Mouse (Mus musculus) small intestine, adult 2 months (tissue): ENCODE measurements around the gene Zdhhc21. TPM values are rescaled to one million over a fixed set of nuclear protein-coding genes. Genes with fewer than 3 reads are reported as not detected.

ENCODE experiments used
- H3K27ac ChIP-seq: fragments of 200-500 bp; 2 replicates; pipeline ENCODE4 v1.5.1; 2012; ENCODE audit warnings: low read depth, low read length, control low read depth, inconsistent platforms; ENCODE audit not compliant: insufficient read depth
- H3K27me3 ChIP-seq: fragments of 200-500 bp; 2 replicates; pipeline ENCODE4 v1.6.1; 2012; ENCODE audit warnings: mild to moderate bottlenecking, moderate library complexity, low read length, inconsistent platforms; ENCODE audit not compliant: control insufficient read depth, insufficient read depth
- H3K36me3 ChIP-seq: fragments of 200-500 bp; 2 replicates; pipeline ENCODE4 v1.6.1; 2012; ENCODE audit warnings: mild to moderate bottlenecking, low read length, control low read depth, inconsistent platforms; ENCODE audit not compliant: control insufficient read depth, insufficient read depth
- H3K4me1 ChIP-seq: fragments of 200-500 bp; 2 replicates; pipeline ENCODE4 v1.6.1; 2012; ENCODE audit warnings: low read length, inconsistent platforms, mixed read lengths; ENCODE audit not compliant: control insufficient read depth, insufficient read depth, insufficient read length
- H3K4me3 ChIP-seq: fragments of 200-500 bp; 2 replicates; pipeline ENCODE4 v1.5.1; 2012; ENCODE audit warnings: low read depth, mild to moderate bottlenecking, control low read depth, inconsistent platforms, low read length, moderate library complexity
- CTCF ChIP-seq: fragments of 200-500 bp; IDR thresholded peaks from 2 replicates; pipeline ENCODE4 v1.5.1; 2012; ENCODE audit warnings: low read depth, mild to moderate bottlenecking, control low read depth, inconsistent platforms, low read length, moderate library complexity, mixed read lengths; ENCODE audit not compliant: insufficient replicate concordance, insufficient read length; ENCODE audit errors: extremely low read depth
- POLR2A ChIP-seq: fragments of 200-500 bp; IDR thresholded peaks from 2 replicates; pipeline ENCODE4 v1.6.1; 2012; ENCODE audit warnings: low read depth, mild to moderate bottlenecking, control low read depth, inconsistent platforms, low read length, moderate library complexity
- WGBS: fragments of 180-500 bp; shearing (Covaris S2); methylation state at CpG from one replicate; pipeline ENCODE4 v1.1.7; 2018; 5-methylcytosine and 5-hydroxymethylcytosine counted together
- polyA plus RNA-seq: library from polyadenylated mRNA; depleted of rRNA; stranded (reverse); fragments of >200 nt; gene quantifications from 2 replicates; pipeline ENCODE4 v1.2.3, GENCODE M21; 2012

Gene Zdhhc21
- polyA plus RNA-seq, 1 experiment = 1.1 TPM

DNA sequence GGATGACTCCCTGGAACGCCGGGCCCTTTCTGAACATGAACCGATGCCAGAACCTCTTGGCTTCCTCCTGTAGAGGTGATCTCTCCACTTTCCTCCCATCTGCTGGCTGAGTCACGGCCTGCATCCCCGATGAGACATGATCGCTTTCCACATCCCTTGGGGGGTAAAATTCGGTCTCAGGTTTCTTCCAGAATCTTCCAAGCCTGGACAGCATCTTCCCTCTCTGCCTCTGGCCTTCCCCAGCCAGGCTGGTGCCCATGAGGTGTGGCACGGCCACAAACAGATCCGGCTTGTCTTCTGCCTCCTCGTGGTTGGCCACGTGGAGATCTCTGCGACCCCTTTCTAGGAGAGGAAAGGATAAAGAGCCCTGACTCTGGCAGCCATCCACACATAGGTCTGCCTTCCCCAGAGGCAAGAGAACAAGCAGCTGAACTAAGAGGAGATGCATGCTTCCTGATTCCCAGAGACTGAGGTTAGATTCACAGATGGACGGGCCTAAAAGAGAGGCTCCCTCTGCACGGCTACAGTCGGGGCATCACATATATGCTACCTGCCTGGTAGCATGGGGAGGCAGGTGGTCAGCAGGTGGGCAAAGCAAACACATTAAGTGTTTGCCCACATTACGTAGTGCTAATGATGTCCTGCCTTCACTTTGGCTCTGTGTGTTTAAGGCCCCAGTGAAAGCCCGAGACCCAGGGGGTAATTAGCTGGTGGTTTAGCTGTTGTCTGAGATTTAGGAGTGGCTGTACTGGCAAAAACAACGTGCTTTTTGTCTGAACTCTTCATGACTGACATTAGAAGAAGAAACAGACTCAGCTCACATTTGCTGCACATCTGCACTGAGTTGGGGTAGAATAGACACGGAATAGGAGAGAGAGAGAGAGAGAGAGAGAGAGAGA, 25.1 kb upstream of the Zdhhc21 start, which contains the start of gene Cer1:
TSS of gene Cer1 (minus strand) at position 513 of the 899 bp plus-strand sequence.
- no peak for TF ChIP-seq CTCF
- no peak for TF ChIP-seq POLR2A
- no peak within 1 kb of the TSS for H3K27ac ChIP-seq
- no peaks in the 10 kb centered on the region for H3K27me3 ChIP-seq
- H3K4me3 ChIP-seq = no peak within 1 kb of the TSS
- H3K36me3 ChIP-seq = no peaks in the 10 kb centered on the region
- WGBS = 61% methylated on average over 19 of the region's 19 CpGs
- H3K4me1 ChIP-seq = no peaks in the 10 kb centered on the region

- H3K4me1 ChIP-seq = no peaks in the 10 kb centered on the region
- TF ChIP-seq POLR2A (no peak), CTCF (peak; percentile 28; the same call in 1 of the 2 replicates)
- no peaks in the 10 kb centered on the region for H3K36me3 ChIP-seq
- H3K27ac ChIP-seq = no peak overlapping the region
- H3K27me3 ChIP-seq = no peaks in the 10 kb centered on the region
- WGBS = 81% methylated on average over 9 of the region's 9 CpGs
- no peak overlapping the region for H3K4me3 ChIP-seq
Observed at GRCm38 (mm10) chr4:82882500-82882899, 22.7 kb upstream of the Zdhhc21 start.

DNA sequence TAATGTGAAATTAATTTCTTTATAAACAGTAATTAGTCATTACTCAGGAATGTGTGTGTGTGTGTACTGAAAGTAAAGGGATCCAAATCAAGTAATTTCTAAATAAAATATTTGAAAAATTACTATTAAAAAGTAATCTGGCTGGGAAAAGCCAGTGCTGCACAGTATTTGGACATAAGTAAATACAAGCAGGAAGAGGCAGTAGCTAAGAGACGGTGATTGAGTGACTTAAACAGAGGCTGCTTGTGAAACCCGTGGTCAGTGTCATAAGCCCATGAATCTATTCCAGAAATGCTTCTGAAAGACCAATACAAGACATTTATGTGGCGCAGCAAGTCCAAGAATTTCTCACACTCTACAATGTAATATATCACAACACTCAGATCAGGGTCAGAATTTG, 21.6 kb upstream of the Zdhhc21 start:
- H3K27ac ChIP-seq = no peak overlapping the region
- H3K36me3 ChIP-seq = no peaks in the 10 kb centered on the region
- no peak overlapping the region for H3K4me3 ChIP-seq
- 75% methylated on average over 3 of the region's 3 CpGs for WGBS
- no peaks in the 10 kb centered on the region for H3K4me1 ChIP-seq
- TF ChIP-seq CTCF (no peak), POLR2A (no peak)
- H3K27me3 ChIP-seq = no peaks in the 10 kb centered on the region

DNA sequence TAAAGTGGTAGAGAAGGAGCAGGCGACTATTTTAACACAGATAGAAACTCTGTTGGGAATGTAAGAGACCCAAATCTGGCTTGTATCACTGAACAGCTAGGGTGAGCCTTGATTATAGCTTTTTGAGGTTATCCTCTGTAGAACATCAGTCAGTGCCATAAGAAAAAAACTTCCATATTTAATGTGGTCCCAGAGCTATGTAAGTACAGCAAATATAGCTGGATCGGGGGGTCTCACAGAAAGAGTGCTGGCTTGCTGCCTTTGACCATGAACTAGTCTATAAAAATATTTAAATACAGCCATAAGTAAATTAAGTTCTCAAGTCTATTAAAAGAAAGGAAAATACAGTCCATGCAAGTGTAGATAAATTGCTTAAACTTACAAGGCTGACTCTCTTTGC, 20.5 kb upstream of the Zdhhc21 start:
- Histone ChIP-seq H3K27ac (no peak overlapping the region), H3K4me1 (no peaks in the 10 kb centered on the region), H3K36me3 (no peaks in the 10 kb centered on the region), H3K4me3 (no peak overlapping the region), H3K27me3 (no peaks in the 10 kb centered on the region)
- 87% methylated on average over 2 of the region's 2 CpGs for WGBS
- TF ChIP-seq CTCF (no peak), POLR2A (no peak)

DNA sequence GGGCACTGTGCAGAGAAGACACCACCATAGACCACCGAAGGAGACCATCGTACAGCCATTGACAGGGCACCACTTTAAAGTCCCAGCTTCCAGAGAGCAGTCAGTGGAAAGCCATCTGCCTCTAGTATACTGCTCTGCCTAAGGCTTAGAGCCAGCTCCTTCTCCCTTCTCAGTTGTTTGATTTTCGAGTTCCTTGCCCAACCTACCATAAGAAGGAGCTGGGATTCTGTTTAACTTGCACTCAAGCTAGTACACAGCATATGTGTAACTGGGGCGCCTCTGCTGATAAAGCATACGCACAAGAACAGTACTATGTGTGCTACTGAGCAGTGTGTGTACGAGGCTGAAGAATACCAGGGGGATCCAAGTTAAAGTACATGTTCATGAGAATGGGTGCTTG, 19.4 kb upstream of the Zdhhc21 start:
- no peaks in the 10 kb centered on the region for H3K36me3 ChIP-seq
- WGBS = 62% methylated on average over 6 of the region's 6 CpGs

GRCm38 (mm10) chr4:82876656-82877055, 16.9 kb upstream of the Zdhhc21 start:
- H3K36me3 ChIP-seq = no peaks in the 10 kb centered on the region
- TF ChIP-seq CTCF = no peak
- no peak for TF ChIP-seq POLR2A
- no peak overlapping the region for H3K27ac ChIP-seq
- 96% methylated on average over 2 of the region's 2 CpGs for WGBS
- H3K4me1 ChIP-seq = no peaks in the 10 kb centered on the region
- H3K27me3 ChIP-seq = no peaks in the 10 kb centered on the region
- H3K4me3 ChIP-seq = no peak overlapping the region

More for the DNA sequence above, 19.4 kb upstream of the Zdhhc21 start:
- Histone ChIP-seq H3K4me3 (no peak overlapping the region), H3K4me1 (no peaks in the 10 kb centered on the region), H3K27me3 (no peaks in the 10 kb centered on the region), H3K27ac (no peak overlapping the region)
- TF ChIP-seq POLR2A = no peak
- TF ChIP-seq CTCF = no peak

DNA sequence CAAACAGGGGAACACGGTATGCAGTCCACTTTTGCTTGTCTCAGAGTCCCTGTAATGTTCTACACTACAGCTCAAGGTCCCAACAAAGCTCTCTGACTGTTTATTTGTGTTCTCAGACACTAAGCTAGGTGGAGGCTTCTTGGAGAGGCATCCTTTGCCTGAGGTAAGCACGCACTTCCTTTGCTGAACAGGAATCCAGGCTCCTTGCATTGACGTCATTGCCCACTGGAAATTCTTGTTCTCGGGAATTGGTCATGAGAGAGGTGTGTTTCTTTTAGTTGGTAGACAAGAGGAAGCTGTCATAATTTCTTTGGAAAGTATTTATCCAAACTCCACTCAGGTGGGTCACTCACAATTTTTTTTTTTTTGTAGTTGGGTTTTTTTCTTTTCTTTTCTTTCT, 15.8 kb upstream of the Zdhhc21 start:
- Histone ChIP-seq H3K4me3 (no peak overlapping the region), H3K27me3 (no peaks in the 10 kb centered on the region), H3K4me1 (no peaks in the 10 kb centered on the region), H3K36me3 (no peaks in the 10 kb centered on the region), H3K27ac (no peak overlapping the region)
- 69% methylated on average over 4 of the region's 4 CpGs for WGBS
- no peak for TF ChIP-seq POLR2A
- TF ChIP-seq CTCF = no peak
